Comparison of ENCODE assay signal across 9 mouse cellular contexts in the genomic region with DNA sequence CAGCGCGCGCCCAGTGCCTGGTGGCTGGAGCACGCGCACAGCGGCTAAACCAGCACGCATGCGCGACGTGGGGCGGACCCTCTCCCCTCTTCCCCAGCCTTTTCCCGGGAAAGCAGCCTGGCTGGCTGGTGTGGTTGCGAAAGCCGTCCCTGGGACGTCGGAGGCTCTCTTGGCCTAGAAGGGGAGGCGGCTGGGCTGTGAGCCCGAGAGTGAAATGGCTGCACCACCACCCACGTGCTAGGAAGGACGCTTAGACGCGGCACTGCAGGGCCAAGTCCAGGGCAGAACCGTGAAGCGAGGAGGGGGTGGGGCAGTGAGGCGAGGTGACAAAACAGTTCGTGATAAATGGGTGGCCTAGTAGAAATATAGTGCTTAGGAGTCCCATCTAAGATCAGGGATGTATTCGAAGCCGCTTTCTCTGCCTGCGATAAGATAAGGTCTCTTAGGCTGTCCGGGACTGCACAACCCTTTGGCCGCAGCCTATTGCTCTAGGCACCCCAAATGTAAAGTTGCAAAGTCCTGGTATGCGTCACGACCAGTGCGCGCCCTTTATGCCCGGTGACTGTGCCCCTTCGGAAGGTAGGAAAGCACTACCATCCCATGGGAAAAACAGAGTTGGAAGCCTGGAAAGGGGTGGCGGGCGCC. TPM values are rescaled to one million over a fixed set of nuclear protein-coding genes. Genes with fewer than 3 reads are reported as not detected.
DNase-seq lines count a peak whose midpoint lies in the region; ATAC-seq and TF ChIP-seq lines count a peak whose summit lies in the region.
"Had no signal": no experiment of that assay in that cellular context is flagged by ENCODE, and none has a peak within 500 bp of the region (broad histone marks: within the 10 kb centered on the region; RNA-seq: fewer than 3 reads in every experiment).

No protein-coding gene starts in this region.

- peak overlapping the region; percentile 5; the same call in 1 of the 2 replicates for H3K4me3 ChIP-seq in thymus, adult 2 months (ENCODE audit: control insufficient read depth, insufficient read depth, low read length)
- peak overlapping the region; percentile 28 for H3K4me3 ChIP-seq in forebrain, embryonic 11.5 days (ENCODE audit: low read depth, low read length)
- peak overlapping the region; percentile 40 for H3K4me3 ChIP-seq in hindbrain, embryonic 15.5 days
- H3K4me3 ChIP-seq in midbrain, postnatal 0 days (ENCODE audit: low read depth, low read length): peak overlapping the region; percentile 34

- peaks cover 57% of the 10 kb centered on the region for H3K27me3 ChIP-seq in thymus, adult 2 months (ENCODE audit: control insufficient read depth, insufficient read depth, low read length)
- H3K27me3 ChIP-seq in forebrain, embryonic 11.5 days (ENCODE audit: control insufficient read depth, insufficient read depth, low read length): peaks cover 99% of the 10 kb centered on the region
- H3K27me3 ChIP-seq in hindbrain, embryonic 15.5 days: peaks cover 82% of the 10 kb centered on the region
- H3K27me3 ChIP-seq in midbrain, postnatal 0 days (ENCODE audit: insufficient read depth, low read length): peaks cover 75% of the 10 kb centered on the region

- no peak for TF ChIP-seq POLR2A in thymus, adult 2 months (IDR thresholded peaks at IDR 0.05; ENCODE audit: control insufficient read depth, extremely low read depth, insufficient read depth, low read length, poor library complexity)

- no peak for DNase-seq in thymus, adult 2 months
- DNase-seq in thymus, postnatal 0 days (ENCODE audit: low spot score): no peak
- DNase-seq in forebrain, embryonic 11.5 days (ENCODE audit: low spot score): peak; percentile 84
- DNase-seq in liver: peak; percentile 66
- DNase-seq in midbrain, postnatal 0 days (ENCODE audit: low spot score): peak; percentile 60
- no peak for DNase-seq in thymus, postnatal 36 days

- no peak for TF ChIP-seq CTCF in thymus, adult 2 months (IDR thresholded peaks at IDR 0.05; ENCODE audit: borderline replicate concordance, control insufficient read depth, extremely low read depth, insufficient read depth, low read length, poor library complexity)
- TF ChIP-seq CTCF in midbrain, postnatal 0 days (IDR thresholded peaks at IDR 0.05): no peak

- 4% methylated on average over 39 of the region's 39 CpGs for WGBS in thymus, adult 2 months
- WGBS in forebrain, embryonic 11.5 days: 1% methylated on average over 39 of the region's 39 CpGs
- WGBS in hindbrain, embryonic 15.5 days: under 1% methylated on average over 39 of the region's 39 CpGs
- WGBS in midbrain, postnatal 0 days: 2% methylated on average over 39 of the region's 39 CpGs

- peaks cover 33% of the 10 kb centered on the region for H3K4me1 ChIP-seq in thymus, adult 2 months (replicated peaks; ENCODE audit: control insufficient read depth, insufficient read depth, low read length)
- H3K4me1 ChIP-seq in forebrain, embryonic 11.5 days (replicated peaks; ENCODE audit: control insufficient read depth, insufficient read depth, low read length): peaks cover 36% of the 10 kb centered on the region
- H3K4me1 ChIP-seq in hindbrain, embryonic 15.5 days (replicated peaks): peaks cover 45% of the 10 kb centered on the region
- no peaks in the 10 kb centered on the region for H3K4me1 ChIP-seq in midbrain, postnatal 0 days (ENCODE audit: insufficient read depth, low read length)

- ATAC-seq in forebrain, embryonic 11.5 days (replicated peaks; ENCODE audit: low FRiP score): peak; percentile 20; the same call in 1 of the 2 replicates
- ATAC-seq in hindbrain, embryonic 15.5 days (ENCODE audit: low FRiP score, low read depth): no peak
- peak; percentile 3; the same call in 1 of the 2 replicates for ATAC-seq in midbrain, postnatal 0 days (ENCODE audit: low FRiP score)
- ATAC-seq in monocyte, adult 5-6 weeks (replicated peaks; ENCODE audit: insufficient number of reproducible peaks, low FRiP score, low TSS enrichment, poor library complexity, severe bottlenecking): no peak

- peak overlapping the region; percentile 41 for H3K9ac ChIP-seq in forebrain, embryonic 11.5 days (ENCODE audit: low read length)
- 0 out of 2 replicates have a peak overlapping the region, but pooled peaks have one; percentile 23 for H3K9ac ChIP-seq in hindbrain, embryonic 15.5 days
- H3K9ac ChIP-seq in midbrain, postnatal 0 days (replicated peaks; ENCODE audit: low read length, poor library complexity, severe bottlenecking): 0 out of 2 replicates have a peak overlapping the region, but pooled peaks have one; percentile 25

- no peaks in the 10 kb centered on the region for H3K36me3 ChIP-seq in thymus, adult 2 months (ENCODE audit: control insufficient read depth, insufficient read depth, low read length)
- H3K36me3 ChIP-seq in forebrain, embryonic 11.5 days (ENCODE audit: control insufficient read depth, insufficient read depth, low read length): no peaks in the 10 kb centered on the region
- H3K36me3 ChIP-seq in hindbrain, embryonic 15.5 days: no peaks in the 10 kb centered on the region
- H3K36me3 ChIP-seq in midbrain, postnatal 0 days (ENCODE audit: insufficient read depth, low read length): no peaks in the 10 kb centered on the region

- no peaks in the 10 kb centered on the region for H3K9me3 ChIP-seq in forebrain, embryonic 11.5 days (ENCODE audit: control insufficient read depth, low read length)
- no peaks in the 10 kb centered on the region for H3K9me3 ChIP-seq in hindbrain, embryonic 15.5 days
- no peaks in the 10 kb centered on the region for H3K9me3 ChIP-seq in midbrain, postnatal 0 days (ENCODE audit: low read length)

- no peak overlapping the region for H3K27ac ChIP-seq in thymus, adult 2 months (ENCODE audit: control insufficient read depth, insufficient read depth, low read length)
- H3K27ac ChIP-seq in forebrain, embryonic 11.5 days (ENCODE audit: low read depth, low read length): no peak overlapping the region
- H3K27ac ChIP-seq in hindbrain, embryonic 15.5 days (replicated peaks): no peak overlapping the region
- no peak overlapping the region for H3K27ac ChIP-seq in midbrain, postnatal 0 days (ENCODE audit: low read depth, low read length)

- H3K4me2 ChIP-seq in forebrain, embryonic 11.5 days (ENCODE audit: low read depth, low read length, severe bottlenecking): peak overlapping the region; percentile 61
- peak overlapping the region; percentile 67 for H3K4me2 ChIP-seq in hindbrain, embryonic 15.5 days
- peak overlapping the region; percentile 59 for H3K4me2 ChIP-seq in midbrain, postnatal 0 days (ENCODE audit: low read depth, low read length, poor library complexity, severe bottlenecking)

RNA-seq across cellular contexts. Expression of a gene that starts 6.0 kb away (rescaled TPM):
- polyA plus RNA-seq in thymus, adult 2 months (2012; rRNA removed): 8.1 and 8.2 TPM in 2 replicates
- polyA plus RNA-seq in thymus, postnatal 0 days (2015; fragmentation: Nextera tagmentation; extraction: Ambion mirVana): 10.7 and 12.3 TPM in 2 replicates
- polyA plus RNA-seq in forebrain, embryonic 11.5 days (2014; fragmentation: Nextera tagmentation; extraction: Ambion mirVana): 9.5 and 11.2 TPM in 2 replicates
- 8.6 and 10.0 TPM in 2 replicates for polyA plus RNA-seq in hindbrain, embryonic 15.5 days (2015; fragmentation: Nextera tagmentation; extraction: Ambion mirVana)
- total RNA-seq in midbrain, postnatal 0 days (2014; rRNA removed): 14.9 and 15.5 TPM in 2 replicates
- polyA plus RNA-seq in midbrain, postnatal 0 days (2015; fragmentation: Nextera tagmentation; extraction: Ambion mirVana): 6.8 and 7.6 TPM in 2 replicates
- total RNA-seq in monocyte, adult 5-6 weeks (2017): 2.7 to 7.3 TPM (median 4.7 TPM) in 3 replicates

RNA-seq across cellular contexts. Expression of a gene that starts 24.0 kb away (rescaled TPM):
- 20.6 and 22.5 TPM in 2 replicates for polyA plus RNA-seq in thymus, adult 2 months (2012; rRNA removed)
- polyA plus RNA-seq in thymus, postnatal 0 days (2015; fragmentation: Nextera tagmentation; extraction: Ambion mirVana): 19.5 and 22.3 TPM in 2 replicates
- polyA plus RNA-seq in forebrain, embryonic 11.5 days (2014; fragmentation: Nextera tagmentation; extraction: Ambion mirVana): 101 and 103 TPM in 2 replicates
- polyA plus RNA-seq in hindbrain, embryonic 15.5 days (2015; fragmentation: Nextera tagmentation; extraction: Ambion mirVana): 15.3 and 17.1 TPM in 2 replicates
- total RNA-seq in midbrain, postnatal 0 days (2014; rRNA removed): 9.6 and 10.6 TPM in 2 replicates
- 5.6 and 6.7 TPM in 2 replicates for polyA plus RNA-seq in midbrain, postnatal 0 days (2015; fragmentation: Nextera tagmentation; extraction: Ambion mirVana)
- 0.75 to 2.7 TPM (median 2.2 TPM) in 3 replicates for total RNA-seq in monocyte, adult 5-6 weeks (2017)

RNA-seq across cellular contexts. Expression of a gene that starts 39.3 kb away (rescaled TPM):
- 54.7 and 56.8 TPM in 2 replicates for polyA plus RNA-seq in thymus, adult 2 months (2012; rRNA removed)
- polyA plus RNA-seq in thymus, postnatal 0 days (2015; fragmentation: Nextera tagmentation; extraction: Ambion mirVana): 25.1 and 26.8 TPM in 2 replicates
- polyA plus RNA-seq in forebrain, embryonic 11.5 days (2014; fragmentation: Nextera tagmentation; extraction: Ambion mirVana): 6.4 and 7.0 TPM in 2 replicates
- polyA plus RNA-seq in hindbrain, embryonic 15.5 days (2015; fragmentation: Nextera tagmentation; extraction: Ambion mirVana): 21.9 and 23.2 TPM in 2 replicates
- 48.6 and 53.4 TPM in 2 replicates for total RNA-seq in midbrain, postnatal 0 days (2014; rRNA removed)
- polyA plus RNA-seq in midbrain, postnatal 0 days (2015; fragmentation: Nextera tagmentation; extraction: Ambion mirVana): 30.5 TPM in 2 replicates
- 35.2 to 45.8 TPM (median 42.2 TPM) in 3 replicates for total RNA-seq in monocyte, adult 5-6 weeks (2017)

RNA-seq across cellular contexts. Expression of a gene that starts 58.7 kb away (rescaled TPM):
- 0.11 and 0.17 TPM in 2 replicates for polyA plus RNA-seq in thymus, adult 2 months (2012; rRNA removed)
- polyA plus RNA-seq in thymus, postnatal 0 days (2015; fragmentation: Nextera tagmentation; extraction: Ambion mirVana): not detected in 2 replicates
- polyA plus RNA-seq in forebrain, embryonic 11.5 days (2014; fragmentation: Nextera tagmentation; extraction: Ambion mirVana): not detected in 2 replicates
- polyA plus RNA-seq in hindbrain, embryonic 15.5 days (2015; fragmentation: Nextera tagmentation; extraction: Ambion mirVana): not detected in 2 replicates
- total RNA-seq in midbrain, postnatal 0 days (2014; rRNA removed): not detected in 2 replicates
- not detected in 2 replicates for polyA plus RNA-seq in midbrain, postnatal 0 days (2015; fragmentation: Nextera tagmentation; extraction: Ambion mirVana)
- not detected in 3 replicates for total RNA-seq in monocyte, adult 5-6 weeks (2017)
- total RNA-seq: left cerebral cortex, postnatal 10 days had no signal

Comparison
In these comparisons a context has a peak if more than half of its experiments do, and no peak if none do; other contexts are left out.
1. DNase-seq: peak in forebrain, embryonic 11.5 days (single experiment), liver (single experiment) and midbrain, postnatal 0 days (single experiment); none in thymus, adult 2 months (single experiment), thymus, postnatal 0 days (single experiment) and thymus, postnatal 36 days (0 of 2).
2. ATAC-seq: peak in forebrain, embryonic 11.5 days (single experiment) and midbrain, postnatal 0 days (single experiment); none in hindbrain, embryonic 15.5 days (single experiment) and monocyte, adult 5-6 weeks (single experiment).
3. Peak in every context shown above with its lines, with median percentiles within 50 percentile points of each other: H3K4me3 ChIP-seq, H3K4me2 ChIP-seq and H3K9ac ChIP-seq.